Mouse (Mus musculus): Measurements from ENCODE around the gene Cryaa. TPM values are rescaled to one million over a fixed set of nuclear protein-coding genes. Genes with fewer than 3 reads are reported as not detected.

The Cryaa gene
- total and polyA plus RNA-seq, 2 experiments = not detected

- Histone ChIP-seq H3K9ac (ENCODE audit: low read depth, low read length) (no peak overlapping the region), H3K4me3 (ENCODE audit: insufficient read depth, low read depth, low read length) (no peak overlapping the region), H3K27ac (replicated peaks; ENCODE audit: insufficient read depth, low read depth, low read length) (no peak overlapping the region), H3K79me2 (ENCODE audit: control insufficient read depth, insufficient read depth, low read length) (no peaks in the 10 kb centered on the region), H3K27me3 (ENCODE audit: control insufficient read depth, insufficient read depth, low read length) (no peaks in the 10 kb centered on the region), H3K4me1 (ENCODE audit: control insufficient read depth, insufficient read depth, low read length) (no peaks in the 10 kb centered on the region), H3K36me3 (ENCODE audit: control insufficient read depth, insufficient read depth, low read length) (no peaks in the 10 kb centered on the region)
- no peak for TF ChIP-seq POLR2A (IDR thresholded peaks at IDR 0.05; ENCODE audit: extremely low read depth, insufficient read depth, low read length)
- peak; percentile 98 for TF ChIP-seq CTCF (IDR thresholded peaks at IDR 0.05; ENCODE audit: low read depth, low read length)
- 9% methylated on average over 4 of the region's 4 CpGs for WGBS
- peak; percentile 71 for DNase-seq (ENCODE audit: extremely low read depth, low read depth, low spot score)
Measured at GRCm38 (mm10) chr17:31664760-31665159, 12.8 kb upstream of the Cryaa start.

GRCm38 (mm10) chr17:31668306-31668705, 9.3 kb upstream of the Cryaa start:
- TF ChIP-seq CTCF (IDR thresholded peaks at IDR 0.05; ENCODE audit: low read depth, low read length) (no peak), POLR2A (IDR thresholded peaks at IDR 0.05; ENCODE audit: extremely low read depth, insufficient read depth, low read length) (no peak)
- H3K27ac ChIP-seq (replicated peaks; ENCODE audit: insufficient read depth, low read depth, low read length) = no peak overlapping the region
- H3K27me3 ChIP-seq (ENCODE audit: control insufficient read depth, insufficient read depth, low read length) = no peaks in the 10 kb centered on the region
- DNase-seq (ENCODE audit: extremely low read depth, low read depth, low spot score) = no peak
- H3K79me2 ChIP-seq (ENCODE audit: control insufficient read depth, insufficient read depth, low read length) = no peaks in the 10 kb centered on the region
- H3K9ac ChIP-seq (ENCODE audit: low read depth, low read length) = no peak overlapping the region
- H3K36me3 ChIP-seq (ENCODE audit: control insufficient read depth, insufficient read depth, low read length) = no peaks in the 10 kb centered on the region
- 77% methylated on average over 9 of the region's 9 CpGs for WGBS
- no peak overlapping the region for H3K4me3 ChIP-seq (ENCODE audit: insufficient read depth, low read depth, low read length)
- peaks cover 7% of the 10 kb centered on the region for H3K4me1 ChIP-seq (ENCODE audit: control insufficient read depth, insufficient read depth, low read length)

GRCm38 (mm10) chr17:31670163-31670562, 7.4 kb upstream of the Cryaa start:
- Histone ChIP-seq H3K9ac (ENCODE audit: low read depth, low read length) (no peak overlapping the region), H3K4me3 (ENCODE audit: insufficient read depth, low read depth, low read length) (no peak overlapping the region), H3K27ac (replicated peaks; ENCODE audit: insufficient read depth, low read depth, low read length) (no peak overlapping the region), H3K27me3 (ENCODE audit: control insufficient read depth, insufficient read depth, low read length) (no peaks in the 10 kb centered on the region), H3K36me3 (ENCODE audit: control insufficient read depth, insufficient read depth, low read length) (no peaks in the 10 kb centered on the region), H3K4me1 (ENCODE audit: control insufficient read depth, insufficient read depth, low read length) (peaks cover 7% of the 10 kb centered on the region), H3K79me2 (ENCODE audit: control insufficient read depth, insufficient read depth, low read length) (no peaks in the 10 kb centered on the region)
- WGBS = 80% methylated on average over 11 of the region's 11 CpGs
- DNase-seq (ENCODE audit: extremely low read depth, low read depth, low spot score) = no peak
- no peak for TF ChIP-seq CTCF (IDR thresholded peaks at IDR 0.05; ENCODE audit: low read depth, low read length)
- no peak for TF ChIP-seq POLR2A (IDR thresholded peaks at IDR 0.05; ENCODE audit: extremely low read depth, insufficient read depth, low read length)

GRCm38 (mm10) chr17:31671698-31672097, 5.9 kb upstream of the Cryaa start:
- no peak for TF ChIP-seq CTCF (IDR thresholded peaks at IDR 0.05; ENCODE audit: low read depth, low read length)
- TF ChIP-seq POLR2A (IDR thresholded peaks at IDR 0.05; ENCODE audit: extremely low read depth, insufficient read depth, low read length) = no peak
- Histone ChIP-seq H3K27me3 (ENCODE audit: control insufficient read depth, insufficient read depth, low read length) (no peaks in the 10 kb centered on the region), H3K27ac (replicated peaks; ENCODE audit: insufficient read depth, low read depth, low read length) (no peak overlapping the region), H3K36me3 (ENCODE audit: control insufficient read depth, insufficient read depth, low read length) (no peaks in the 10 kb centered on the region), H3K4me3 (ENCODE audit: insufficient read depth, low read depth, low read length) (no peak overlapping the region), H3K4me1 (ENCODE audit: control insufficient read depth, insufficient read depth, low read length) (peaks cover 7% of the 10 kb centered on the region), H3K9ac (ENCODE audit: low read depth, low read length) (no peak overlapping the region), H3K79me2 (ENCODE audit: control insufficient read depth, insufficient read depth, low read length) (no peaks in the 10 kb centered on the region)
- WGBS = 45% methylated on average over 8 of the region's 8 CpGs
- peak; percentile 73 for DNase-seq (ENCODE audit: extremely low read depth, low read depth, low spot score)

DNA sequence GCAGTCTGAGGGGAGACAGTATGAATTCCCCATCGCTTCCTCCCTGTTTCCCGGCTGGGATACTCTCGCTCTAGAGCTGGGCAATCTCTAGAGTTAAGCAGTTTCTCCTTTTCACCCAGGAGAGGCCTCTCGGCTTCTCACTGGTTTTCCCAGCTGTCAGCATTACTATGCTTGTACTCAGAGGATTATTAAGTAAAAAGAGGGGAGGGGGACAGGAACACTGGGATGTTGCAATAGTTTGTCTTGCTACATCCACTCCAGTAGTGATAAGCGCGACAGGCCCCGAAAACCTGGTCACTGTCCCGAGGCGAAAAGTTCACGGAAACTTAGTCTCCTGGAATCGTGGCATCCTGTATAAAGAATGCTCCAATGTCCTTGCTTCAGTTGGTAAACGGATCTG, 5.3 kb upstream of the Cryaa start:
- no peak overlapping the region for H3K9ac ChIP-seq (ENCODE audit: low read depth, low read length)
- H3K4me3 ChIP-seq (ENCODE audit: insufficient read depth, low read depth, low read length) = no peak overlapping the region
- WGBS = 33% methylated on average over 12 of the region's 12 CpGs
- no peaks in the 10 kb centered on the region for H3K36me3 ChIP-seq (ENCODE audit: control insufficient read depth, insufficient read depth, low read length)
- no peaks in the 10 kb centered on the region for H3K79me2 ChIP-seq (ENCODE audit: control insufficient read depth, insufficient read depth, low read length)
- H3K27me3 ChIP-seq (ENCODE audit: control insufficient read depth, insufficient read depth, low read length) = no peaks in the 10 kb centered on the region
- H3K4me1 ChIP-seq (ENCODE audit: control insufficient read depth, insufficient read depth, low read length) = peaks cover 7% of the 10 kb centered on the region
- H3K27ac ChIP-seq (replicated peaks; ENCODE audit: insufficient read depth, low read depth, low read length) = no peak overlapping the region
- DNase-seq (ENCODE audit: extremely low read depth, low read depth, low spot score) = peak; percentile 65
- TF ChIP-seq CTCF (IDR thresholded peaks at IDR 0.05; ENCODE audit: low read depth, low read length) = no peak
- no peak for TF ChIP-seq POLR2A (IDR thresholded peaks at IDR 0.05; ENCODE audit: extremely low read depth, insufficient read depth, low read length)

- Histone ChIP-seq H3K4me3 (ENCODE audit: insufficient read depth, low read depth, low read length) (no peak overlapping the region), H3K9ac (ENCODE audit: low read depth, low read length) (no peak overlapping the region), H3K27ac (replicated peaks; ENCODE audit: insufficient read depth, low read depth, low read length) (no peak overlapping the region), H3K27me3 (ENCODE audit: control insufficient read depth, insufficient read depth, low read length) (no peaks in the 10 kb centered on the region), H3K79me2 (ENCODE audit: control insufficient read depth, insufficient read depth, low read length) (no peaks in the 10 kb centered on the region), H3K4me1 (ENCODE audit: control insufficient read depth, insufficient read depth, low read length) (peaks cover 7% of the 10 kb centered on the region), H3K36me3 (ENCODE audit: control insufficient read depth, insufficient read depth, low read length) (no peaks in the 10 kb centered on the region)
- DNase-seq (ENCODE audit: extremely low read depth, low read depth, low spot score) = no peak
- TF ChIP-seq CTCF (IDR thresholded peaks at IDR 0.05; ENCODE audit: low read depth, low read length) = no peak
- TF ChIP-seq POLR2A (IDR thresholded peaks at IDR 0.05; ENCODE audit: extremely low read depth, insufficient read depth, low read length) = no peak
- 85% methylated on average over 1 of the region's 1 CpGs for WGBS
Measured at GRCm38 (mm10) chr17:31674426-31674825, 3.2 kb upstream of the Cryaa start.
